Mouse (Mus musculus) heart, embryonic 13.5 days (tissue): ENCODE data around the gene Pck1. TPM values are rescaled to one million over a fixed set of nuclear protein-coding genes. Genes with fewer than 3 reads are reported as not detected.

Experiments
- ATAC-seq: fragments of 200-750 bp; cut with Nextera tagmentation; 2 replicates; pipeline ENCODE4 v1.8.0; 2017; ENCODE audit warnings: moderate TSS enrichment; ENCODE audit not compliant: insufficient number of reproducible peaks, low FRiP score, low TSS enrichment; ENCODE audit errors: extremely low read depth
- H3K27ac ChIP-seq: fragments of 300-500 bp; sonication (generic); replicated peaks from 2 replicates; pipeline ENCODE4 v1.5.1; 2015; ENCODE audit warnings: moderate library complexity, mild to moderate bottlenecking, inconsistent platforms
- H3K27me3 ChIP-seq: fragments of 300-500 bp; sonication (generic); replicated peaks from 2 replicates; pipeline ENCODE4 v1.6.1; 2015; ENCODE audit warnings: mild to moderate bottlenecking, inconsistent platforms
- H3K36me3 ChIP-seq: fragments of 300-500 bp; sonication (generic); 2 replicates; pipeline ENCODE4 v1.6.1; 2015; ENCODE audit warnings: mild to moderate bottlenecking, inconsistent platforms
- H3K4me1 ChIP-seq: fragments of 300-500 bp; sonication (generic); 2 replicates; pipeline ENCODE4 v1.6.1; 2015; ENCODE audit warnings: inconsistent platforms
- H3K4me2 ChIP-seq: fragments of 300-500 bp; sonication (generic); 2 replicates; pipeline ENCODE4 v1.6.1; 2015; ENCODE audit warnings: inconsistent platforms, mild to moderate bottlenecking, moderate library complexity
- H3K4me3 ChIP-seq: fragments of 300-500 bp; sonication (generic); 2 replicates; pipeline ENCODE4 v1.5.1; 2015; ENCODE audit warnings: moderate library complexity, mild to moderate bottlenecking, inconsistent platforms
- H3K9ac ChIP-seq: fragments of 300-500 bp; sonication (generic); 2 replicates; pipeline ENCODE4 v1.6.1; 2015; ENCODE audit warnings: inconsistent platforms, mild to moderate bottlenecking, moderate library complexity
- H3K9me3 ChIP-seq: fragments of 300-500 bp; sonication (generic); 2 replicates; pipeline ENCODE4 v1.6.1; 2016; ENCODE audit warnings: inconsistent platforms
- WGBS: fragments of 180-500 bp; shearing (Covaris S2); methylation state at CpG from one replicate; pipeline ENCODE4 v1.1.7; 2015; ENCODE audit warnings: mixed read lengths; 5-methylcytosine and 5-hydroxymethylcytosine counted together
- polyA plus RNA-seq: library from polyadenylated mRNA; unstranded; fragments of >200 nt; fragmentation: Nextera tagmentation; extraction: Ambion mirVana; gene quantifications from 2 replicates; pipeline ENCODE4 v1.2.1, GENCODE M21; 2015

Pck1 gene
- polyA plus RNA-seq, 1 experiment from 2014 or later: 0.08 TPM

DNA sequence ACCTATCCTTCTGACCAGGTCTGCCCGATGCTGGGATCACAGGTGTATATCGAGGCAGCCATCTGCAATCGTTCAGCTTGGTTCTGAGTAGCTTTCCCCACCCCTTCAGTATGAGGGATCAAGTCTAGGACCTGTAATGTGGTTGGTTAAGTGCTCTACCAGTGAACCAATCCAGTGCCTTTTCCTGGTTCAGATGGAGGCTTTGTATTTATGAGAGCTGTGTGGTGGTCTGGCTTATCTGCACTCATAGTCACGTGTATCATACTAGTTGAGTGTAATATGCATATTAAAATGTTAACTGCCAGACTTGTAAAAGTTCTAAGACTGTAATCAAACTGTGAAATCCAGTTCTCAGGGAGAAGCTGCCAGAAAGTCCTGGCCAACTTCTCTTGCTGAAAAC is 26.5 kb upstream of the Pck1 start:
- Histone ChIP-seq H3K9me3 (no peaks in the 10 kb centered on the region), H3K36me3 (no peaks in the 10 kb centered on the region), H3K4me3 (no peak overlapping the region), H3K4me1 (peaks cover 4% of the 10 kb centered on the region), H3K9ac (no peak overlapping the region), H3K4me2 (no peak overlapping the region), H3K27ac (no peak overlapping the region), H3K27me3 (peaks cover 3% of the 10 kb centered on the region; the same call in 1 of the 2 replicates)
- no peak for ATAC-seq
- WGBS: 77% methylated on average over 4 of the region's 4 CpGs

DNA sequence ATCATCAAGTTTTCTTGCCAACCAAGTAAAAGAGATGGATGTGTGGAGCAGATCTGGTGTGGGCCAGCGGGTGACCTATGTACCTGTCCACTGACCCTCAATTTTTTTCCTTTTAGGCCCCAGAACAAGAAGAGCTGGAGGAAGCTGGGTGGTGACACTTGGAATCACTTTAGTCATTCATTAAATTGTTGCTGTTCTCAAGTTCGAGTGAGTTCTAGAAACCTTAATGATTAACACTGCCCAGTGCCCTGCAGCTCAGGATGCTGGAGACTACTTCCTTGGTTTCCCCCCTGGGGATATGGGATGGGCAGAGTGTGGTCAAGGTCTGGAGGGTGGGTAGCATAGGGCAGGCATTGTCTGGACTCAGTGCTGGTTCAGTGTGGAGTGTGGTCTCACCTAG is 23.7 kb upstream of the Pck1 start:
- H3K36me3 ChIP-seq: no peaks in the 10 kb centered on the region
- H3K27ac ChIP-seq: no peak overlapping the region
- no peaks in the 10 kb centered on the region for H3K9me3 ChIP-seq
- peaks cover 20% of the 10 kb centered on the region for H3K4me1 ChIP-seq
- H3K9ac ChIP-seq: no peak overlapping the region
- no peaks in the 10 kb centered on the region for H3K27me3 ChIP-seq
- no peak overlapping the region for H3K4me2 ChIP-seq
- H3K4me3 ChIP-seq: no peak overlapping the region
- no peak for ATAC-seq
- WGBS: 64% methylated on average over 2 of the region's 2 CpGs

DNA sequence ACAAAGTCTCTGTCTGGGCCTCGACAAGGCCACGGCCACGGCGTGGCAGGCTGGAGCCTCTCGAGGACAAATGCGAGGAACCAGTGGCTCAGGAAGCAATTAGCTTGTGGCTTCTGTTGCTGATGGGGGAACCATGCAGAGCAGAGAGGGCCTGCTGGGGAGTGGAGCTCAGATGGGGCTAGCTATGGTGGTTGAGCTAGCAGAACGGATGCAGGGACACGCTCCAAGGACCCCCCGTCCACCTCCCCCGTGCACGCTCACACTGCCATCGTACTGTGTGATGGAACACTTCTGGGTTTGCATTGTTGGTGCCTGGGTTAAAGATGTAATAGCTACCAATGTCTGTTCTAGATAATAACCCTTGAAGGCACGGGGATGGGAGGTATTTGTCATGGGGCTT is 20.6 kb upstream of the Pck1 start:
- Histone ChIP-seq H3K27me3 (no peaks in the 10 kb centered on the region), H3K4me2 (no peak overlapping the region), H3K4me1 (peaks cover 35% of the 10 kb centered on the region), H3K36me3 (no peaks in the 10 kb centered on the region), H3K4me3 (no peak overlapping the region), H3K27ac (no peak overlapping the region), H3K9me3 (no peaks in the 10 kb centered on the region), H3K9ac (no peak overlapping the region)
- WGBS: 83% methylated on average over 13 of the region's 13 CpGs
- ATAC-seq: no peak

DNA sequence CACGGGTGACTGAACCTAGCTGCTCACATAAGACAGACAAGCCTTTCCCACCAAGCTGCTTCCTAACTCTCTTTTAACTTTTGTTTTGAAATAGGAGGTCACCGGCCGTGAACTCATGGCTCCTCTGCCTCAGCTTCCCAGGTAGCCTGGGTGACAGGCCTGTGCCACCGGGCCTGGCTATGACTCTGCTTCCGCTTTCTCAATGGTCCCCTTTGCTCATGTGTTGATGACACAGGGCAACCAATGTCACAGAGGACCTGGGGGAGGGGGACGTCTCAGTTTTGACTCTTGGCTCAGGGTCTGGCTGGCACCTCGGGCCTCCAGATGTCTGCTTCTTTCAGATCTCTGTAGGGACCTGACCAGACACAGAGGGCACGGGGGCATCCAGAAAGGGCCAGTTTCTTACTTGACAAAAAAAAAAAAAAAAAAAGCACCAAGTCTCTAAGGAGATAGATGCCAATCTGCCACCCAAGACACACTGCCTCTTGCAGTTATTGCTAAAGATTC is 20.0 kb upstream of the Pck1 start:
- Histone ChIP-seq H3K9ac (no peak overlapping the region), H3K36me3 (no peaks in the 10 kb centered on the region), H3K4me3 (no peak overlapping the region), H3K4me1 (peaks cover 35% of the 10 kb centered on the region), H3K27ac (no peak overlapping the region), H3K4me2 (no peak overlapping the region), H3K9me3 (no peaks in the 10 kb centered on the region), H3K27me3 (no peaks in the 10 kb centered on the region)
- no peak for ATAC-seq
- WGBS: 61% methylated on average over 8 of the region's 8 CpGs

DNA sequence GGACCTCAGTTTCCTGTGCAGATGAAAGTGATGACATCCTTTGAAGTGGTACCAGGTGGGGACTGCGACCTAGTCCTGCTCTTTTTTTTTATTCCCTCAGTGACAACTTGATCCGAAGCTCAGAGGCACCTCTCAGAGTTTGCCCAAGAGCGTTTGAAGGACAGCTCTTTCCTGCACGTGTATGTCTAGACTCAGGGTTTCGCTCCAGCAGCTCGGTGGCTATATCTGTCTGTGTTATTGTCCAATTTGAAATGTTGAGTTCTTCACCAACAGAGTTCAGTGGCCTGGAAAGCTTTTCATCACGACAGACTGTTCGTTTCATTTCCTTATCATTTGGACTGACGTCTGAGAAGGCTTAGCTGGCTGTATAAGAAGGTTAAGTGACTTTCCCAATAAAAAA is 18.2 kb upstream of the Pck1 start:
- ATAC-seq: peak; percentile 70; the same call in 1 of the 2 replicates
- peak overlapping the region; percentile 16; the same call in 1 of the 2 replicates for H3K9ac ChIP-seq
- peak overlapping the region; percentile 75 for H3K27ac ChIP-seq
- peaks cover 37% of the 10 kb centered on the region for H3K4me1 ChIP-seq
- 17% methylated on average over 9 of the region's 9 CpGs for WGBS
- H3K36me3 ChIP-seq: no peaks in the 10 kb centered on the region
- H3K4me2 ChIP-seq: peak overlapping the region; percentile 30
- H3K27me3 ChIP-seq: 0 out of 2 replicates have a peak, but pooled peaks cover 4% of the 10 kb centered on the region
- no peaks in the 10 kb centered on the region for H3K9me3 ChIP-seq
- H3K4me3 ChIP-seq: no peak overlapping the region

DNA sequence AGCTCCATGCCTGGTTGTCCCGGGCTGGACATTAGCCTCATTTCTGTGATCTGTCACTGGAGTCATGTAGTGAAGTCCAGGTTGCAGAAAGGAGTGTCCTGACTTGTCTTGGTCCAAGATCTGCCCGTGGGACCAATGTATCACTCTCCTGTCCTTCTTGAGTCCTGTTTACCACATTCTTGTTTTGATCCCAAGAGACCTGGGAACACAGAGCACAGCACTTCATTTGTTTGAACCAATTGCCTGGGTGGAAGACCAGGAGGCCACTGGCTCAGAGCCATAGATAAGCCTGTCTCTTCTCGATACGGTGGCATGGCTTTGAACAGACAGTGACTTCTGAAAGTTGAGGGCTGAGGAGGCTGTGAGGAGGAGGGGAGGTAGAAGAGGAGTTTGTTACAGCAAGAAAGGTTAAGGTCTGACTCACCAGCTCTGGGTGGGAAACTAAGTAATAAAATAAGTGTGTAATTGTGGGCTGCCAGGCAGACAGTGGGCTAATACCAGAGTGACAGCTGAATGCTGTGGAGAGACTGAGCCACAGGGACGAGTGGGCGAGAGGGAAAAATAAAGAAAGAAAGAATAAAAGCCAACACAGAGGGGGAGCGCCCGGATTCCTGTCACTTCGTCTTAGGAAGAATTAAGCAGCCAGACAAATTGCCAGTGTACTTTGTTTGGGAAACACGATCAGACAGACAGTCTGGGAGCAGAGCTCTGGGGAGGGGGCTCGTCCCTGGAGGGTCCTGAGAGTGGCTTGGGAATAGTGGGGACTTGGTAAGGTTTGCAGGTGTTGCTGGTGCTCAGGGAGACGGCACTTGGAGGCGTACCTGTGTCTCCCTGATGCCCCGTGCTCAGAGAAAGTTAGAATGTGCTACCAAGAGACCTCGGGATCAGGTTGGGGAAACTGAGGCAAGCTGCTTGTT is 14.3 kb upstream of the Pck1 start:
- 57% methylated on average over 15 of the region's 15 CpGs for WGBS
- no peak for ATAC-seq
- H3K4me1 ChIP-seq: peaks cover 21% of the 10 kb centered on the region

DNA sequence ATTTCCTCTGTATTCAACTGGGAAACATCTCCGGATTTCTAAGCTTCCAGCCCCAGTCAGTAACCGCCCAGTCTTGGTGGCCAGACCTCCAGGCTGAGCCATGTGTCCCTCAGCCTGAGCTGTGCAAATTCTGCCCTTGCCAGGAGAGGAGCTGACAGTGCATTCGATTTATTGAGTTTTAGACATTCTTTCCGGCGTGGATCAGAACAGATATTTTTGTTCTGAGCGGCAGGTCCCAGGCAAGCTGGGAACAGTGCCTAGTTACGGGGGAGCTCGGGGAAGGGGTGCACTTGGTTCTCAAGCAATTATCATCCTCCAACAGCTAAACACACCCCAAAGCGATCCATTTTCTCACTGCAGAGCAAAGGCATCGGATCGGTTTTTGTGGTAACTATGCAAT is 9.2 kb upstream of the Pck1 start:
- Histone ChIP-seq H3K9ac (no peak overlapping the region), H3K27ac (no peak overlapping the region), H3K4me3 (no peak overlapping the region), H3K36me3 (no peaks in the 10 kb centered on the region), H3K27me3 (peaks cover 51% of the 10 kb centered on the region), H3K4me1 (peaks cover 1% of the 10 kb centered on the region; the same call in 1 of the 2 replicates), H3K4me2 (no peak overlapping the region), H3K9me3 (no peaks in the 10 kb centered on the region)
- 71% methylated on average over 11 of the region's 11 CpGs for WGBS
- no peak for ATAC-seq

More for the DNA sequence above, 14.3 kb upstream of the Pck1 start:
- Histone ChIP-seq H3K9ac (no peak overlapping the region), H3K9me3 (no peaks in the 10 kb centered on the region), H3K4me3 (no peak overlapping the region), H3K4me2 (no peak overlapping the region), H3K27me3 (peaks cover 25% of the 10 kb centered on the region), H3K36me3 (no peaks in the 10 kb centered on the region), H3K27ac (no peak overlapping the region)

DNA sequence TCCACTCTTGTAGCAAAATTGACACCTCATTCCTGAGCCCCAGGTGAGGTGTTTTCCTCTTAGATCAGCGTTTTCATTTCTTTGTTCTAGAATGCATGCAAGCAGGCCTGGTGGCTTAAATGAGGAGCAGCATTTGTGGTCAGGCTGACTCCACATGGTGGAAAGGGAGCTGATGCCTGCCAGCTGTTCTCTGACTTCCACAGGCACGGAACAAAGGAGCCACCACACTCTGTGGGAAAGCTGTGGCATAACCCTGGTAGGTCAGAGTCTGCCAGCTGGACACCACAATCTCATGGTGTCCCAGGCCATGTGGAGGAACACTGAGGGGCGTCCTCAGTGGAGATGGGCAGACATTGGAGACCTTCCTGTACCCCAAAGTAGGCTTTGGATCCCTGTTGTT is 7.0 kb upstream of the Pck1 start:
- 62% methylated on average over 3 of the region's 3 CpGs for WGBS
- H3K9me3 ChIP-seq: no peaks in the 10 kb centered on the region
- no peak overlapping the region for H3K9ac ChIP-seq
- H3K27me3 ChIP-seq: peaks cover 47% of the 10 kb centered on the region
- H3K27ac ChIP-seq: no peak overlapping the region
- no peaks in the 10 kb centered on the region for H3K36me3 ChIP-seq
- H3K4me1 ChIP-seq: no peaks in the 10 kb centered on the region
- no peak overlapping the region for H3K4me3 ChIP-seq
- no peak for ATAC-seq
- H3K4me2 ChIP-seq: no peak overlapping the region

DNA sequence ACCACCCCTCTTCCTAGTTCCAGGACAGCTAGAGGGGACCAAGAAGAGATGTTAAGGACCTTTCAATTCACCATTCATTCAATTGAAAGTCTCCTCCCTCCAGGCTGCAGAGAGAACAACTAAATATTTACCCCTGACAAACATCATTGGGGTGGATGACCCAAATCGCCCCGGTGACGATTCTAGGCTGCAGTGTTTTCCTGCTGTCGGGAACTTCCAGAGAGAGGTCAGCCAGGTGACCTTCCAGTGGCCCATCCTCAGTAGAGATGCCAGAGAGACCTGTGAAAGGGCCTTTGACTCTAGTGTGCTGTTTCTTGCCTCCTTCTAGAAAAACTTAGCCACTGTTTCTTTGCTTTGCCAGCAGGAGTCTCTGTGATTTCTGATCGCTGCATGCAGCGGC is 6.1 kb upstream of the Pck1 start:
- ATAC-seq: no peak
- no peak overlapping the region for H3K27ac ChIP-seq
- peaks cover 7% of the 10 kb centered on the region for H3K4me1 ChIP-seq
- 81% methylated on average over 6 of the region's 6 CpGs for WGBS
- no peak overlapping the region for H3K4me3 ChIP-seq
- no peaks in the 10 kb centered on the region for H3K9me3 ChIP-seq
- H3K36me3 ChIP-seq: no peaks in the 10 kb centered on the region
- H3K27me3 ChIP-seq: peaks cover 44% of the 10 kb centered on the region
- no peak overlapping the region for H3K4me2 ChIP-seq
- no peak overlapping the region for H3K9ac ChIP-seq

DNA sequence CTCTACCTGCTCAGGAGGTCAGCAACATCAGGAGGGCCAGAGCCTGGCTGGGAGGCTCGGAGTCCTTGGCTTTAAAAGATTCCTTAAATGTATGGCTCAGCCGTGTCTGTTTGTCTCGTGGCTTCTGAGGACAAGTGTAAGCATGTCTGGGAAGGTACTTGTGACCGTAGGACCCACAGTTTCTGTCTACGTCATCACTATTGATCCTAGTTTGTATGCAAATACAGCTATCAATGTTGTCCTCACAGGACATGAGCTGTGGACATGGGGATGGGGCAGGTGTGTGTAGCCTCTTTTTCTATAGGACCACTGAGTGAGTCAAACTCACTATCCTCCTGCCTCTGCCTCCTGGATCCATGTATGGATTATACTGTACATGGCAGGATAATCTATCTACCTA is 4.8 kb upstream of the Pck1 start:
- ATAC-seq: no peak
- H3K9ac ChIP-seq: no peak overlapping the region
- no peak overlapping the region for H3K27ac ChIP-seq
- peaks cover 32% of the 10 kb centered on the region for H3K27me3 ChIP-seq
- WGBS: 76% methylated on average over 5 of the region's 5 CpGs
- H3K4me1 ChIP-seq: peaks cover 20% of the 10 kb centered on the region
- H3K4me2 ChIP-seq: no peak overlapping the region
- H3K9me3 ChIP-seq: no peaks in the 10 kb centered on the region
- no peak overlapping the region for H3K4me3 ChIP-seq
- H3K36me3 ChIP-seq: no peaks in the 10 kb centered on the region

DNA sequence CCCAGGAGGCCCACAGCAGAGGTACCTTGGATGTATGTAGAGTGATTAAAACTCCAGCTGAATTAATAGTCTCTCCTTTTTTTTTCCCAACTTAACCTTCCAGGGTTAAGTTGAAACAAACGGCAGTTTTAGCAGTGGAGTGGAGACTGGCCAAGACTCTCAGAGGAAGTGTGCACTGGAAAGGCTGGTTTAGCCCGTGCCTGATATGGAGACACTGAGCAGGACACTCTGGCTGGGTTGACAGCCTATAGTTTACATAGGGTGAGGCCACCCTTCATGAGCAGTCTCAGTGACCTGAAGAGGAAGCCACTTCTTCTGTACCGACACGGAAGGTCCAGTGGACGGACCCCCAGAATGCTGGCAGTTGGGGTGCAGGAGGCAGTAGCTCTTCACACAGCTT is 1.5 kb upstream of the Pck1 start:
- H3K9me3 ChIP-seq: no peaks in the 10 kb centered on the region
- ATAC-seq: no peak
- peaks cover 5% of the 10 kb centered on the region; the same call in 1 of the 2 replicates for H3K27me3 ChIP-seq
- WGBS: 56% methylated on average over 5 of the region's 5 CpGs
- no peak overlapping the region for H3K27ac ChIP-seq
- peaks cover 24% of the 10 kb centered on the region for H3K4me1 ChIP-seq
- H3K36me3 ChIP-seq: no peaks in the 10 kb centered on the region
- no peak overlapping the region for H3K9ac ChIP-seq
- no peak overlapping the region for H3K4me2 ChIP-seq
- H3K4me3 ChIP-seq: no peak overlapping the region
